Mouse (Mus musculus): ENCODE data around the gene Zmynd8.

- TF ChIP-seq CTCF (IDR thresholded peaks at IDR 0.05; ENCODE audit: borderline replicate concordance, insufficient read depth, low read depth, low read length) (no peak), POLR2A (IDR thresholded peaks at IDR 0.05; ENCODE audit: borderline replicate concordance, insufficient read depth, low read length) (no peak)
Observed at GRCm38 (mm10) chr2:165850826-165851225, 48.0 kb downstream of the Zmynd8 start.
